Mouse (Mus musculus) MEL (cell line): Measurements from ENCODE around the gene Gm13283.
"Not testable (repeated sequence)": the region's sequence is repeated elsewhere in the genome, so short reads cannot be mapped to it uniquely, and the experiment has no call there.

ENCODE experiments used
- CHD1 ChIP-seq: IDR thresholded peaks from 2 replicates; pipeline ENCODE4 v1.6.1; 2012; ENCODE audit warnings: low read depth, mild to moderate bottlenecking, inconsistent platforms, low read length, improper control_type of control experiment
- CHD2 ChIP-seq: IDR thresholded peaks from 2 replicates; pipeline ENCODE4 v1.6.1; 2011; ENCODE audit warnings: low read length, improper control_type of control experiment
- CTCF ChIP-seq, 3 experiments: IDR thresholded peaks in 2 of 3; conservative IDR thresholded peaks in 1 of 3; 2 replicates each; pipeline ENCODE4 v1.5.1; 2011 to 2012; ENCODE audit warnings: low read length in 3 of 3, low read depth in 2 of 3, mild to moderate bottlenecking in 2 of 3, improper control_type of control experiment in 1 of 3, inconsistent platforms in 1 of 3, mixed read lengths in 1 of 3, moderate library complexity in 1 of 3; ENCODE audit not compliant: control insufficient read depth in 1 of 3, insufficient read depth in 1 of 3, poor library complexity in 1 of 3, severe bottlenecking in 1 of 3
- E2F4 ChIP-seq: IDR thresholded peaks from 2 replicates; pipeline ENCODE4 v1.6.1; 2011; ENCODE audit warnings: low read depth, low read length, improper control_type of control experiment, borderline replicate concordance
- EP300 ChIP-seq, 2 experiments: IDR thresholded peaks; 2 replicates each; pipeline ENCODE4 v1.6.1; 2011; ENCODE audit warnings: improper control_type of control experiment in 2 of 2, low read length in 2 of 2, low read depth in 1 of 2, mild to moderate bottlenecking in 1 of 2
- MAFK ChIP-seq: IDR thresholded peaks from 2 replicates; pipeline ENCODE4 v1.6.1; 2011; ENCODE audit warnings: low read depth, mild to moderate bottlenecking, low read length, improper control_type of control experiment, borderline replicate concordance
- POLR2A ChIP-seq, 2 experiments: IDR thresholded peaks; 2 replicates each; pipeline ENCODE4 v1.6.1; 2011 to 2012; ENCODE audit warnings: low read length in 2 of 2, mild to moderate bottlenecking in 2 of 2, control low read depth in 1 of 2, improper control_type of control experiment in 1 of 2, low read depth in 1 of 2, moderate library complexity in 1 of 2; ENCODE audit not compliant: control insufficient read depth in 1 of 2, insufficient read depth in 1 of 2, poor library complexity in 1 of 2
- POLR2AphosphoS2 ChIP-seq: IDR thresholded peaks from 2 replicates; pipeline ENCODE4 v1.6.1; 2011; ENCODE audit warnings: low read length, improper control_type of control experiment
- RCOR1 ChIP-seq: IDR thresholded peaks from 2 replicates; pipeline ENCODE4 v1.6.1; 2012; ENCODE audit warnings: low read depth, mild to moderate bottlenecking, inconsistent platforms, low read length, improper control_type of control experiment
- SIN3A ChIP-seq: IDR thresholded peaks from 2 replicates; pipeline ENCODE4 v1.6.1; 2012; ENCODE audit warnings: low read length, improper control_type of control experiment, inconsistent platforms
- USF1 ChIP-seq: IDR thresholded peaks from 2 replicates; pipeline ENCODE4 v1.6.1; 2014; ENCODE audit warnings: low read depth, mild to moderate bottlenecking, inconsistent platforms, low read length, improper control_type of control experiment, moderate library complexity
- USF2 ChIP-seq, 2 experiments: IDR thresholded peaks; 2 replicates each; pipeline ENCODE4 v1.6.1; 2011 to 2012; ENCODE audit warnings: improper control_type of control experiment in 2 of 2, low read length in 2 of 2, borderline replicate concordance in 1 of 2, inconsistent platforms in 1 of 2, low read depth in 1 of 2, mild to moderate bottlenecking in 1 of 2; ENCODE audit not compliant: insufficient read depth in 1 of 2
- ZKSCAN1 ChIP-seq: IDR thresholded peaks from 2 replicates; pipeline ENCODE4 v1.6.1; 2012; ENCODE audit warnings: low read depth, mild to moderate bottlenecking, inconsistent platforms, low read length, improper control_type of control experiment, moderate library complexity

DNA sequence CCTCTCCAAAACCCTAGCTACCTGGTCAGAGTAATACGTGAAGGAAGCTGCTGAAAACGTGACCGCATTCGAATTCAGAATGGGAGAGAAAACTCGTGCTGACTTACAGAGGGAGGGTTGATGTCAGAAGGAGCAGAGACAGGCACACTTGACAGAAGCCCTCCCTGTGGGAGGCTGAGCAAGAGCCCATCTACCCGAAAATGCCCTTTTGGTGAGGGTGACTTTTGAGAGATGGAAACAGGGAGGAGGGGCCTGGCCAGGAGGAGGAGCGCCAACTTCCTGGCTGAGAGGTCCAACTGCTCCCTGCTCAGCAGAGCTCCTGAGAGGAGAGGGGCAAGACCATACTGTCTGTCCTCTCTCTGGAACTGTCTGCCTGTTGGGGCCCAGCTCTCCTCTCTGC lies 39.4 kb downstream of the Gm13283 start, which contains the start of gene Gm13285:
- TF ChIP-seq CTCF (IDR thresholded peaks at IDR 0.05 in 2 of 3, conservative IDR thresholded peaks at IDR 0.05 in 1 of 3; ENCODE audit: control insufficient read depth in 1 of 3, insufficient read depth in 1 of 3, low read depth in 2 of 3, low read length in 3 of 3, poor library complexity in 1 of 3, severe bottlenecking in 1 of 3); POLR2AphosphoS2; MAFK; CHD1; EP300 (IDR thresholded peaks at IDR 0.05; ENCODE audit: low read depth in 1 of 2, low read length in 2 of 2); USF1; POLR2A (IDR thresholded peaks at IDR 0.05; ENCODE audit: control insufficient read depth in 1 of 2, insufficient read depth in 1 of 2, low read depth in 1 of 2, low read length in 2 of 2, poor library complexity in 1 of 2); CHD2; USF2 (IDR thresholded peaks at IDR 0.05; ENCODE audit: borderline replicate concordance in 1 of 2, insufficient read depth in 1 of 2, low read depth in 1 of 2, low read length in 2 of 2); RCOR1; SIN3A; E2F4; ZKSCAN1: not testable (repeated sequence)
